Mouse (Mus musculus): ENCODE measurements at regions not wholly inside any gene's neighbourhood (a gene's known extent, or its start where the extent isn't known, plus 50 kb on each side); places are given as distances from the start of the nearest gene placed in this dataset.

- DNase-seq, result no peak
Measured at GRCm38 (mm10) chr4:70160525-70161224, 249.6 kb downstream of the Cdk5rap2 start.

- no peak for DNase-seq
Measured at GRCm38 (mm10) chr4:70160062-70160461, 250.2 kb downstream of the Cdk5rap2 start.

GRCm38 (mm10) chr4:70153179-70153578 lies 257.1 kb downstream of the Cdk5rap2 start:
- no peak for DNase-seq

DNA sequence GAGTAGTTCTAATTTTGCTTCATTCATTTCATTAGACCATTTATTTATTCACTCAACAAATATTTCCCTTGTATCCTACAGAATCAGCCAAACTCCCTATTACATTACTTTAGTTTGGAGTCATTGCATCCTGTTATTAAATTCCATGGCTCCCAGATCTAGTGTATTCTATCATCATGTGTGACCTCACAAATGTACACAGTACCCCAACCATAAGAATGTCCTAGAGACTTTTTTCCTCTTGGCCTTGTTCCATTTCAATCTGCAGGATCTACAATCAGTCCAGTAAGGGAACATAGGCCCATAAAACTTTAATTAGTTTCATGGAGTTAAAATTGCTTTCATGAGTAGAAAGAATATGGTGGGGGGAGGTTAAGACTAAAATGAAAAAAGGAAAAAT lies 301.2 kb downstream of the Cdk5rap2 start:
- no peak for DNase-seq

- DNase-seq, result no peak
Measured at GRCm38 (mm10) chr4:70105776-70106175, 304.5 kb downstream of the Cdk5rap2 start.

DNA sequence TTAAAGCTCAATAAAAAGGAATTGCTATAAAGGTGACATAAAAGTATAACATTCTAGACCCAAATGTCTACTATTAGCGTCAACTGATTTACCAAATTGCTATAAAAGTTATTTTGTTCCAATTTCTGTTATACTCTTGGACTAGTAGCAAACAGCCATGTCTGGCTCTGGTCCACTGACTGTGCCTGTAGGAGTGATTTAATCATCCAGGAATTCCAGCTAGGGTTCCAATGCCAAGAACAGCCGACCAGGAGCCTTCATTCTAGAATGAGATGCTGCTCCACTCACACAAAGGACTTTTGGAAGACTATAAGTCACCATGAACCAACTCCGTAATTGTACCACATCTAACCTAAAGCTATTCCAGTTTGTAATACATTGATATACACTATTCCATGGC lies 312.9 kb downstream of the Cdk5rap2 start:
- peak in 1 of 2 experiments; percentile 3 for DNase-seq

DNA sequence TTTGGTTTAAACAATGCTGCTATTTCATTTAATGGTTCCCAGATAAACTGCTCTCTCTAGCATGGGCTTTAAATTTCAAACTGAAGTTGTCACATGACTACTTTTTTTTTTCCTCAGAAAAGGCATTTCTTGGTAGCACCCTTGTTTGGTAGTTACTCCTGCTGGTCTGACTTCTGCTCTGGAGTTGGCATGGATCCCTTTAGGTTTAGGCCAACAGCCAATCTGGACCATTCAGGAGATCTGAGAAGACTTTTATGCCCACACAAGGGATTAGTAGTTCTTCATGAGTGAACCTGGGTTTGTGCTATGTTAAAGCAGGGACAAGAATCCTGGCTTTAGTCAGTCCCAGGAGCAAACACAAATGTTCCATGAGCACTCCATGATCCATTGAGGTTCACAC lies 332.0 kb downstream of the Cdk5rap2 start:
- no peak for DNase-seq

GRCm38 (mm10) chr4:70062516-70062915 lies 347.7 kb downstream of the Cdk5rap2 start:
- no peak for DNase-seq

GRCm38 (mm10) chr4:70058831-70059544 lies 351.3 kb downstream of the Cdk5rap2 start:
- no peak for DNase-seq

- no peak for DNase-seq
Measured at GRCm38 (mm10) chr4:70053136-70053535, 357.1 kb downstream of the Cdk5rap2 start.

DNA sequence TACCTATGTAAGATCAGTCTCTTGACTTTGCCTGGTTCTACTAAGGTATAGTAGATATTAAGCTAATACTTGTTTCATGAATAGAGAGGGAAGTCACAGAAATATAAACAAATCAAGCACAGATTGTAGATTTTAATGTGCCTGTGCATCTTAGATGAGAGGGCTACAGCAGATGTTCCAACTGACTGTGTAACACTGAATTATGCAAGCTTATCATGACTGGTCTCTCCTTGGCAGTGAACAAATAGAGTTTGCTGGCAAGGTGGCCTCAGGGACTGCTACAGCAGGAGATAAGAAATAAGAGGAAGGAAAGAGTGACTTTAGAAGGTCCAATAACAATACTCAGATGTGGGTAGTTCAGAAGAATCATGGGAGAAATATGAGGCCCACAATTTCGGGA lies 372.0 kb downstream of the Cdk5rap2 start:
- no peak for DNase-seq

DNA sequence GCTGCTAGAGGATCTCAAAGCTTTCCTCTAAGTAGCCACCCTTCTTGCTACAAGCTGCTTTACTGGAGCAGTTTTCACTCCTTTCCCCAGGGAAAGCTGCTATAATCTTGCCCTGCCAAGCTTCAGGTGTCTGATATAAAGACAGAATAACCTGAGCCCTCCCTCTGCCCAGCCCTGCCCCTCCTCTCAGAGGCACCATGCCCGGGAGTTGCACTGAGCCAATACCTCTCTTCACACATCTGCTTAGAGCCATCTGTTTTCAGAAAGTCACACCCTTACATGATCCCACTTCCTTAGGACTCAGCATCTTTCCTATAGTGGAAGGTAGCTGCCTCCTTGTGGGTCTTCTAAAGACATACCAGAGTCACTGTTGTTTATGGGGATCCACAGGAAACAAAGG lies 374.3 kb downstream of the Cdk5rap2 start:
- no peak for DNase-seq

GRCm38 (mm10) chr4:70032497-70032896 lies 377.7 kb downstream of the Cdk5rap2 start:
- no peak for DNase-seq

DNA sequence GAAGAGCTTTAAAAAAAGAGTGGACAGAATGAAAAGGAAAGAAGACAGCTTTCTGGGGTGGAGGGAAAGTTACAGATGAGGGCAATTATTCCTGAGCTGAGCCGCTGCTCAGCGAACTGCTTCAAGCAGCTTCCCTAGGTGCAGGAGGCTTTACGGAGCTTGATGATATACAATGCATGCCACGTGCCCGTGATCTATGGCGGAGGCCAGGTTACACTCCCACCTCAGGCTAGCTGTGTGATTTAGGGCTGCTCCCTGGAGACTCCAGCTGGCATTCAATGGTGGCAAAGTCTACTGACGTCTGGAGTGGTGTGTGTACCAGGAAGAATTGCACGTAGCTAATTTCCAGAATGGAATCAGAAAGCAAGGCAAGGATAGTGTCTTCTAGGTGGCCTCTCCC lies 383.4 kb downstream of the Cdk5rap2 start:
- peak; percentile 3 to 12 for DNase-seq

- DNase-seq, result no peak
Measured at GRCm38 (mm10) chr4:70024838-70025376, 385.3 kb downstream of the Cdk5rap2 start.

- no peak for DNase-seq
Measured at GRCm38 (mm10) chr4:70020905-70021470, 389.3 kb downstream of the Cdk5rap2 start.

DNA sequence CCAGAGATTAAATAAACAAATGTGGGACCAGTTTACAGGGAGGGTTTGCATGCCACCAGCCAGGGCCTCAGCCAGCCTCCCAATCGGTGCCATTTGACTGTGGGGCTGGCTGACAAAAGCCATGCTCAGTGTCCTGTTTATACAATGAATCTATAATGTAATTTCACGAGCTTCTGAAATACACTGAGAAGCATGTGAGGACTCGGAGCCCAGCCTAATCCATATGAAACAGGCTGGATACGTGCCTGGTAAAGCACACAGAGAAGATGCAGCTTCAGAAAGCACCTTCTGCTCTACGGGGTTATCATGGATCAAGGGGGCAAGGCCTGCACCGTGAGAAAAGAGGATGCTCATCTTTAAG lies 398.0 kb downstream of the Cdk5rap2 start:
- no peak for DNase-seq

DNA sequence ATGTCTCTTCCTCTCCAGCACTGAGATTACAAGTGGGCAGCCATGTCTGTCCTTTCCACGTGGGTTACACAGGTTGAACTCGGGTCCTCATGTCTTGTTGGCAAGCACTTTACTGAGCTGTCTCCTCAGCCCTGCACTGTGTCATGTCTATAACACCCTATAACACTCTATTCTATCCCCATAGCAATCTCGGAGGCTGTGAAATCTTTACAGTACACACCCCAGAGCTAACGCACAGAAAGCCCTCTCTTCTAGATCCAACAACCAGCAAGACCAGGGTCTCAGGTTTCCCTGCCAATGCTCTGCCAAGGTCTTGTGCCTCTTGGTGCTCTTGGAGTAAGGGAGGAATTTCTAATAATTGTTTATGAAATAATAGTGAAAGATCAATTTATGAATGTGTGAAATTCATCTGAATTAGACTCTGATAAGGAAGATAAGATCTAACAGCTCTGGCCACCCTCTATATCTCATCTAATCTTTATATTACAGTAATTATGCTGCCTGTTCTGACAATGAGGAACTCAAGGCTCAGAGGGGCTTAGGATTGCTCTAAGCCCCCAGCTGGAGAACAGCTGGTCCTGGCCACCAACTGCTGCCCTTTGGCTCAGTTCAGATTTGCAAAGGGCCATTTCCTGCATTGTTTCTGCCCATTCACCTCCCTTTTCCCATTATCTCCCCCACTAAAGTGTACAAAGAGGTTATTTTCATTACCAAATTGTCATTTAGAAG lies 398.6 kb downstream of the Cdk5rap2 start:
- peak in 1 of 2 experiments; percentile 2 for DNase-seq

DNA sequence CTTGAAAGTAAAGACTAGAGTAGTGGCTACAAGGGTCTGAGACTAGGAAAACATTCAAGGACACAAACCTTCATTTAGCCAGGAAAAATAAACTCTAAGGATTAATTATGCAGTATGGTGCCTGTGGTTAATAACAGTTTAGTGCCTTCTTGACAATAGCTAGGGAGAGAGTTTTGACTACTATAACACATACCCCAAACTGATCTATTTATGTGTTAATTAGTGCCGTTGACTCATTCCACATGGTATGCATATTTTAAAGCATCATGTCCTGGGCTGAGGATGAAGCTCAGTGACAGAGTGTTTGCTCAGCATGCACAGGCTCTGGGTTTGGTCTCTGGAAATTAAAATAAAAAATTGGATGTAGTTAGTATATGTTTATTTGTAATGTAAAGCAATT lies 399.8 kb downstream of the Cdk5rap2 start:
- DNase-seq, result no peak

GRCm38 (mm10) chr4:70004966-70005365 lies 405.3 kb downstream of the Cdk5rap2 start:
- DNase-seq, result no peak

DNA sequence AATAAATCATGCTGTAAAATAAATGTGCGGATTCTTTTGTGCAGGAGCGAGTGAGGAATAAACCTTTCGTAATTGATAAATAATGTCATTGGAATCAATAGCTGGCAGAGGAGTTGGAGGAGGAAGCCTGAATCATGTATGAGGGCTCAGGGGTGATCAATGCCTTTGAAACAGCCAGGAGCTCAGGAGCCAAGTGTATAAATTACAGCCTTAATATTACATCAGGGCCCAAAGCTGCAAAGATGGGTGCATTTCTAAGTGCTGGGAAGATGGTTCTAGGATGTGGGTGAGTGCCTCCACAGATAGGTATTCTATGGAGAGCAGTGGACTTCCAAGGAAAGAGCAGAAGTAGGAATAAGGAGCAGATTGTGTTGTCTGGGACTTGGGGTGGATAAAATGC lies 417.0 kb downstream of the Cdk5rap2 start:
- DNase-seq, result no peak

- no peak for DNase-seq
Measured at GRCm38 (mm10) chr4:69974208-69974607, 436.0 kb downstream of the Cdk5rap2 start.

- DNase-seq, result no peak
Measured at GRCm38 (mm10) chr4:69973566-69973965, 436.7 kb downstream of the Cdk5rap2 start.

Data from kidney, postnatal 4 days (tissue).